Mouse (Mus musculus) embryonic fibroblast, embryonic 13.5 days (primary cell): ENCODE data around the gene Klf15.

Experiments
- CTCF ChIP-seq: IDR thresholded peaks from 2 replicates; pipeline ENCODE4 v1.5.1; 2011; ENCODE audit warnings: mild to moderate bottlenecking, control low read depth, low read length, moderate library complexity, borderline replicate concordance; ENCODE audit not compliant: insufficient read depth
- POLR2A ChIP-seq: IDR thresholded peaks from 2 replicates; pipeline ENCODE4 v1.6.1; 2011; ENCODE audit warnings: low read depth, mild to moderate bottlenecking, control low read depth, low read length, moderate library complexity

DNA sequence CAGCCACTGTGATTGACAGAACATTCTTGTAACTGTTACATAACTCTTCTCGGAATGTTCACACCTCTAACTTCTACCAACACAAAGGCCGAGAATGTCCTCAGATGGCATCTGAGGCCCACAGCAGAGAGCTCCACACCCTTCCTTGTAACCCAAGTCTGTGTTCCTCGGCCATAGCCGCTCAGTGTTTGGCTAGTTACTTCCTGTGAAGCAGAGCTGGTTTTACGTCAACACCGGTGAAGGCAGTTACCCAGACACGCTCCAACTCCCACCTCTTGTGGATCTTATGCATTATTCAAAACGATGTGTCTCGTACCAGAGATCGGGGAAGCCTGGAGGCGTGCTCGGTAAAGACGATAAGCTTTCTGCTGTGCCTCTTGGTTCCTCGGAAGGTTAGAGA is 32.5 kb upstream of the Klf15 start:
- no peak for TF ChIP-seq POLR2A
- no peak for TF ChIP-seq CTCF
